Comparison of ENCODE assay signal across 8 mouse cellular contexts in the genomic region with DNA sequence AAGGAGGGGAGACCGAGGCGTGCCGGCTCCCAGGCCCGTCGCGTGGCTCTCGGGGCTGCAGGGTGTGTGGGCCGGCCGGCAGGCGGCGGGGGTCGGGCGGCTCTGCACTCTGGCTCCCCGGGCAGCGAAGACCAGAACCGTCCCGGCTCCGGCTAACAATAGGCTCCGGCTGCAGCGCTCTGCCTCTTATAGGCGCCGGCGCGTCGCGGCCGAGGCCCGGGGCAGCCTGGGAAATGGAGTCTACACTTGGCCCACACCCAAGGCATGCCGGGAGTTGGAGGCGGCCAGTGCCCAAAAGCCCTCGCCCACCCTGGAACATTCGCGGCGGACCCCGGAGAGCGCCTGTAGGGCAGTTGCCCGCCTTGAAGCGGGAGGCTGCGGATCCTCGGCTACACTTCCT. TPM values are rescaled to one million over a fixed set of nuclear protein-coding genes. Genes with fewer than 3 reads are reported as not detected.
A peak's percentile ranks its signal among the peaks of the same experiment; 100 is the strongest.
DNase-seq lines count a peak whose midpoint lies in the region; ATAC-seq and TF ChIP-seq lines count a peak whose summit lies in the region.

Csrnp2 (minus strand) TSS at position 387 of the 400 bp plus-strand sequence.

- no peak for TF ChIP-seq EP300 in ES-Bruce4 (IDR thresholded peaks at IDR 0.05; ENCODE audit: insufficient read depth, low read depth, low read length)

- peak within 1 kb of the TSS; percentile 74 for H3K9ac ChIP-seq in ES-Bruce4 (ENCODE audit: low read depth, poor library complexity, severe bottlenecking)
- peak within 1 kb of the TSS; percentile 96 for H3K9ac ChIP-seq in forebrain, embryonic 14.5 days (ENCODE audit: low read length)

- TF ChIP-seq CTCF in ES-Bruce4 (IDR thresholded peaks at IDR 0.05; ENCODE audit: low read depth, low read length), result no peak
- TF ChIP-seq CTCF in lung, adult 2 months (IDR thresholded peaks at IDR 0.05; ENCODE audit: insufficient read depth, low read length), result no peak

- H3K27ac ChIP-seq in ES-Bruce4 (ENCODE audit: insufficient read depth, low read length), result no peak within 1 kb of the TSS
- H3K27ac ChIP-seq in forebrain, embryonic 14.5 days (ENCODE audit: low read depth, low read length), result peak within 1 kb of the TSS; percentile 97

- intact Hi-C loops in heart, postnatal 25 days (cut with DNase I), result no loop called here

- peak; percentile 81 for TF ChIP-seq POLR2A in ES-Bruce4 (IDR thresholded peaks at IDR 0.05; ENCODE audit: insufficient read depth, low read length)
- TF ChIP-seq POLR2A in lung, adult 2 months (IDR thresholded peaks at IDR 0.05; ENCODE audit: borderline replicate concordance, extremely low read depth, low read depth, low read length), result peak; percentile 94

- DNase-seq in forebrain, embryonic 14.5 days (ENCODE audit: low spot score), result peak; percentile 98
- peak; percentile 82 for DNase-seq in heart, postnatal 25 days (ENCODE audit: low spot score)
- DNase-seq in layer of hippocampus, adult 18-20 months (ENCODE audit: low spot score in 2 of 2), result peak; percentile 92 to 96
- DNase-seq in lung, adult 2 months, result peak; percentile 89
- DNase-seq in thymus, adult 18-20 months, result peak; percentile 82 to 83

- peak within 1 kb of the TSS; percentile 53 for H3K4me2 ChIP-seq in forebrain, embryonic 14.5 days (ENCODE audit: low read length)

- no peaks in the 10 kb centered on the region for H3K27me3 ChIP-seq in ES-Bruce4 (ENCODE audit: control insufficient read depth, insufficient read depth, low read length, poor library complexity, severe bottlenecking)
- H3K27me3 ChIP-seq in forebrain, embryonic 14.5 days (replicated peaks; ENCODE audit: control insufficient read depth, insufficient read depth, low read length), result no peaks in the 10 kb centered on the region

- ATAC-seq in cerebellum, adult (ENCODE audit: insufficient number of reproducible peaks, low FRiP score, low TSS enrichment), result peak; percentile 93
- ATAC-seq in forebrain, embryonic 14.5 days, result peak; percentile 99
- ATAC-seq in neutrophil, adult 5-6 weeks (ENCODE audit: extremely low read depth, insufficient number of reproducible peaks, low FRiP score, poor library complexity, severe bottlenecking), result peak; percentile 91

- WGBS in forebrain, embryonic 14.5 days, result 0% methylated on average over 38 of the region's 40 CpGs
- WGBS in lung, adult 2 months, result 2% methylated on average over 40 of the region's 40 CpGs

- no peaks in the 10 kb centered on the region for H3K4me1 ChIP-seq in ES-Bruce4 (ENCODE audit: control insufficient read depth, insufficient read depth, low read length)
- H3K4me1 ChIP-seq in forebrain, embryonic 14.5 days (ENCODE audit: control insufficient read depth, insufficient read depth, low read length), result peaks cover 21% of the 10 kb centered on the region
- H3K4me1 ChIP-seq in lung, adult 2 months (ENCODE audit: control insufficient read depth, insufficient read depth, low read length), result peaks cover 8% of the 10 kb centered on the region

- no peaks in the 10 kb centered on the region; the same call in 1 of the 2 replicates for H3K9me3 ChIP-seq in ES-Bruce4 (replicated peaks; ENCODE audit: control insufficient read depth, insufficient read depth, low read length, poor library complexity, severe bottlenecking)
- no peaks in the 10 kb centered on the region for H3K9me3 ChIP-seq in forebrain, embryonic 14.5 days (replicated peaks; ENCODE audit: control insufficient read depth, low read length)

- no peaks in the 10 kb centered on the region for H3K36me3 ChIP-seq in ES-Bruce4 (ENCODE audit: control insufficient read depth, insufficient read depth, low read length, poor library complexity, severe bottlenecking)
- no peaks in the 10 kb centered on the region for H3K36me3 ChIP-seq in forebrain, embryonic 14.5 days (ENCODE audit: control insufficient read depth, insufficient read depth, low read length)

- H3K4me3 ChIP-seq in ES-Bruce4 (ENCODE audit: low read depth, low read length), result peak within 1 kb of the TSS; percentile 68
- H3K4me3 ChIP-seq in forebrain, embryonic 14.5 days (ENCODE audit: low read depth, low read length), result peak within 1 kb of the TSS; percentile 82
- H3K4me3 ChIP-seq in lung, adult 2 months (replicated peaks; ENCODE audit: extremely low read depth, low read depth, low read length), result peak within 1 kb of the TSS; percentile 88

RNA-seq across cellular contexts. Expression of gene Csrnp2, which starts in this region (rescaled TPM):
- polyA plus RNA-seq in ES-Bruce4 (2011; ENCODE audit: insufficient read depth, insufficient read length, low read depth, missing spikeins), result 6.6 and 6.8 TPM in 2 replicates
- 37.1 and 42.8 TPM in 2 replicates for polyA plus RNA-seq in forebrain, embryonic 14.5 days (2014; fragmentation: Nextera tagmentation; extraction: Ambion mirVana)
- 1 to 10 TPM; 2.5 to 2.9 TPM for total RNA-seq in heart, postnatal 25 days (2021)
- total RNA-seq in layer of hippocampus, adult 18-20 months (2021), result 10 to 100 TPM; 26.0 to 26.2 TPM
- polyA plus RNA-seq in lung, adult 2 months (2012; rRNA removed), result 2.8 and 3.0 TPM in 2 replicates
- total RNA-seq in neutrophil, adult 5-6 weeks (2017), result 2.9 and 3.1 TPM in 2 replicates
